Mouse (Mus musculus): Measurements from ENCODE around the gene Fam89a. TPM values are rescaled to one million over a fixed set of nuclear protein-coding genes. Genes with fewer than 3 reads are reported as not detected.

The Fam89a gene
- total RNA-seq, 2 experiments from 2014 or later: 0.40 to 0.74 TPM

GRCm38 (mm10) chr8:124752325-124752862, 762 bp upstream of the Fam89a start:
- DNase-seq: no peak

DNA sequence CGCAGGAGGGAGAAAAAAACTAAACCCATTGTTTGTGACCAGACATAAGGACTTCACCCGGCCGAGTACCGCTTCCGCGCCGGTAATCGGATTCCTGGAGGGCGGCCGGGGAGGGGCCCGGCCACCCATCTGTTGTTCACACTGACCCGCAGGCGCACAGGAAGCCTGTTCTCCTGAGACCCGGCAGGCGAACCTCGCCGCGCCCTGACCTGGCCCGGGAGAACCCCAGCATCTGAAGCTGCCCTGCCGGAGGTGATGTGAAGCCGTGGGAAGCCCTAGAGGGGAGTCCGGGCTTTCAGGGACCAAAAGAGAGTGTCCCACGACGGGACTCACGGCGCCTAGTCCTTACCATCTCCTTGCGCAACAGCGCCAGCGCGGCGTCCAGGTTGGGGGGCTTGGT, 441 bp downstream of the Fam89a start:
- no peak for DNase-seq

DNA sequence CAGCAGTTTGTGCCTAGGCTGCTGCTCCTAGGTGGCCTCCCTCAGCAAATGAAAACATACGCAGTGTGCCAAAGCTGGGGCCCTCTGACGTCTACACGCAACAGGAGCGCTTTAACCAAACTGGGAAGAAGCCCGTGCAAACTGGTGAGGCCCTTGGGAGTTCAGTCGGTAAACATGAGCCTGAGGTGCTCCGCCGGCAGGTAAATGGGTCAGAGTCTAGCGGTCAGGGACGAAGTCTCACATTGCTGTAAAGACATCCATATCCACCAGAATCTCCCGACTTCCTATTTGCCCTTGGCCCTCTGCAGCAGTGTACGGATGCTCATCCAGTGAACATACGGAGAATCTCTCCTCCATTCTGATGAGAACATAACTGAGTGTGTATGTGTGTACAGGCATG, 5.0 kb downstream of the Fam89a start:
- no peak for DNase-seq

- no peak for DNase-seq
These were observed 12.4 kb downstream of the Fam89a start for GRCm38 (mm10) chr8:124739268-124739667.

DNA sequence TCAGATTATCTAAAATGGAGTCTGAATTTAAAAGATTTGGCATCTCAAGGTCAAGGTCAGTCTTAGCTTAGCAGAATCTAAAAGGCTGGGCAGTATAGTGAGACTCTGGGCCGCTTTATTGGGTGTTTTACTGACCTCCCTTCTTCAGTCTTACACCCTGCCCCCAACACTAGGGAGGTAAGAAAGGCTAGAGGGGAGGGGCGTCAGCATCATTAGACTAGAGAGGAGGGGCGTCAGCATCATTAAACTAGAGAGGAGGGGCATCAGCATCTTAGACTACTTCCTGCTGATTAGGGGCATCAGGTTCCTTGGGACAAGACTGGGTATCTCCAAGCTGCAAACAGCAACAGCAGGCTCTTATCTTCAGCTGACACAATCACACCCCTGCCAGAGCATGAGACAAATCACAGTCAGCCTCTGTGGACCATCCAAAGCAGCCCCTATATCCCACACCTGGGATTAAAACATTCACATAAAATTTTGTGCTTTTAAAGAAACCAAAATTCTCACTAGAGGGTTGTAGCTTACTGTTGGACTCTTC, 16.2 kb downstream of the Fam89a start:
- no peak for DNase-seq

DNA sequence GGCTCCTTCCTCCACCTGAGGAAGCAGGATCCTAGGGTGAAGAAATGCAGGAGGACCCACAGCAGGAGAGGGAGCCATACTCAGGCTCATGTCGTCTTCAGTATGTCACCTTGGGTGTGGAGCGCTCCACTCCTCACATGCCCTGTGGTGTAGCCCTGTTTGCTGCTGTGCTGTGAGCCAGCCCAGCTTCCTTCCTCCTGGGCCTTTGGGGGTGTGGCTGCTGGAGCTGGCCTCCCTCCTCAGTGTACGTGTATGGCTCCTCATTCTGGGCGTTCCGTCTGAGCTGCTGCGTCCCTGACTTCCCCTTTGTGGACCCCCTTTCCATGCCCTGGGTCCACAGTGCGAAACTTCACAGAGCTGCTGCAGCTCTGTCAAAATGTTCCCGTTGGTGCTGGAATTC, 18.8 kb downstream of the Fam89a start:
- DNase-seq: no peak

DNA sequence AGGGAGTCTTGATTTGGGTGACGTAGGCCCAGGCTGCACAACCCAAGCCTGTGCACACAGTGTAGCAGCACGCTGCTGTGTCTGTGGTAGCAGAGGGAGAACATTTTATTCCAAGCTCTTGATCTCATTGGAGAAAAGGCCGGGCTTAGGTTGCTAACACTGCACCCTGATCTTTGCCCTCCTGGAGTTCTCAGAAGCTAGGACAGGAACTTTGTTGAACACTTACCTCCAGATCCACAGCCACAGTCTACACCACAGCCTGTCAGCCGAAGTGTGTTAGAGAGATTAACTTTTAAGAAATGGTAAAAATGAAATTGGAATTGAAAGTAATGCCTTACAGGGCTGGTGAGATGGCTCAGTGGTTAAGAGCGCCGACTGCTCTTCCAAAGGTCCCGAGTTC, 27.3 kb downstream of the Fam89a start:
- DNase-seq: no peak

GRCm38 (mm10) chr8:124721862-124722515, 29.6 kb downstream of the Fam89a start, which contains the start of the genes Ttc13 and Arv1:
Ttc13 (minus strand) TSS chr8:124721983.
Arv1 (plus strand) TSS chr8:124722139.
- DNase-seq: peak; percentile 97

DNA sequence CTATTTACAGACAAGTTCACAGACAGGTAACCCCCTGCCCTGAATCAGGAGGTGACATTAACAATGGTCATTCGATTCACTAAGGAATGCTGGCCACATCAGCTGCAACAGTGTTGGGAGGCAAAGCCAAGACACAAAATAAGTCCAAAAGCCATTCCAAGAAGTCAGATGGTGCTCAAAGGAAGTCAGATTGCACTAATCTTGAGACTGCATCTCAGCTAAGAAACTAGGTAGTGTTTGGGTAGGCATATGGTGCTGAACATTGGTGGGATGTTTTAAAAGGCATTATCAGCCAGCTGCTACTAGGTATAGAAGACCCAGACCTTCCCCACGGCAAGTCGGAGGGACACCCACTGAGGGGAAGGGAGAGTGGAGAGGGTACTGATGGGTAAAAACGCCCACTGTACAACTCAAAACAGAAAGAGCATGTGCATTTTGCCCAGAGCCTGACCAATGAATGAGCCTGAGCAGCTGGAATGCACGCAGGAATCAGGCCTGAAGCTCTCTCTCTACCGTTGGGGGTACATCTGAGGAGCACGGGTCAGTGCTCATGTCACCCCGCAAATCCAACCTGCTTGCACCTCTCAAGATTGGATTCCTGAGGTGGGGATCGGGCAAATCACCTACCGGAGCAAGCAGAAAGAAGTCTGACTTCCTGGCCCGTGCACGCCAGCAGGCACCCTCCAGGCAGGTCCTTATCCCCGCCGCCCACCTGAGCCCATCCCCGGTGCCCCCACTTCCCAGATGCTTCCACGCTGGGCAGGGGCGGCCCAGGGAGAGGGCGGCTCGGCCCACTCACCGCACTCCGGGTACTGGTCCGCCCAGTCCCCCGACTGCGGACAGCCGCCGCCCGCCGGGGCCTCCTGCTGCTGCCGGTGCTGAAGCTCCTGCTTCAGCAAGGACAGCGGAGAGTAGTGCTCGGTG, 30.4 kb downstream of the Fam89a start:
- DNase-seq: no peak

DNA sequence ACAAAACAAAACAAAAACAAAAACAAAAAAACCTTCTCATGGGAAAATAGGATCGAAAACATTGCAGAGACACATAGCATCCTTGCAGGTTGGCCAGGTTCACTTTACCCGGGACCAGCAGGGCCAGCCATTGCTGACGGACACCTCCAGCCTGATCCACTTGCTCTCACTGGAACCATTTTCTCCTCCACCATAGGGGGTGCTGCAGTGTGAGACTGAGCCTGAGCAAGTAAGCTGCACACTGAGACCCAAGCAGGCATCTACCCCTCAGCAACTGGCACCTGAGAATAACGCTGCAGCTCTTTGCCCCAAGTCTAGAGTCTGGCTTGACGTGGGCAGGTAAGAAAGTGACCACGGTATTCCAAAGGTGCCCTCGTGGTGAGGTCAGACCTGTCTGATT, 31.5 kb downstream of the Fam89a start:
- DNase-seq: no peak

GRCm38 (mm10) chr8:124715736-124716135, 35.9 kb downstream of the Fam89a start:
- no peak for DNase-seq

- no peak for DNase-seq
These were observed 38.4 kb downstream of the Fam89a start for GRCm38 (mm10) chr8:124713207-124713606.

- no peak for DNase-seq
These were observed 45.8 kb downstream of the Fam89a start for GRCm38 (mm10) chr8:124705823-124706222.

DNA sequence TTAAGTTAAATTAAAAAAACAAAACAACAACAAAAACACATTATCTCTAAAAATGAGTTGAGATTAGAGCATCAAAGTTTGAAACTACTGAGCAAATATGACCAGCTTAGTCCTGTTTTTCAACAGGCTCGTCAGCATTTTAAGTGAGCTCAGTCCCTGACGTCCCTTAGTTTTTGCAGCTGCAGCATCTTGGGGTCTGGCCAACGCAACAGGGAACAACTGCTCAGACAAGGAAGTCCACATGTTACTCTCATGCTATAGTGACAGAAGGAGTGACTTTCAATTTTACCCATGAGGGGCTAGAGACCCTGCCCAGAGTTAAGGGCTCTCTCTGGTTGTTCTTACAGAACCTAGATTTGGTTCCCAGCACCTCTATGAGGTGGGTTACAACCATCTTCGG, 47.3 kb downstream of the Fam89a start:
- DNase-seq: no peak

DNA sequence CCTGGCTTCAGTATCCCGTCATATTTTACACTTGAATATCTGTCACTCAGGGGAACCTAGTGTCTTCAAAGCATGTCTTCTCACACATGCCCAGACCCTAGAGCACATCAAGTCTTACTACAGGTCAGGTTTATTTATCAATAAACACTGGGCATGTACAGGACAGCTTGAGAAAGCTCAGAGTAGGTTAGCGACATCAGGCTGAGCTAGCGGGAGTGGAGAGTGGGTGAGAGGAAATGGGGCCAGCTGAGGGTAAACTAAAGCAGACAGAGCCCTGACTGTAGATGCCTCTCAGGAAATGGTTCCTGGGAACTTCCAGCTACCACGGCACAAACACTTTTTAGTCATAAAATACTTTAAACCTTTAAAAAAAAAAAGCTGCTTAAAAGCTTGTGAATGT, 48.1 kb downstream of the Fam89a start:
- DNase-seq: no peak

DNA sequence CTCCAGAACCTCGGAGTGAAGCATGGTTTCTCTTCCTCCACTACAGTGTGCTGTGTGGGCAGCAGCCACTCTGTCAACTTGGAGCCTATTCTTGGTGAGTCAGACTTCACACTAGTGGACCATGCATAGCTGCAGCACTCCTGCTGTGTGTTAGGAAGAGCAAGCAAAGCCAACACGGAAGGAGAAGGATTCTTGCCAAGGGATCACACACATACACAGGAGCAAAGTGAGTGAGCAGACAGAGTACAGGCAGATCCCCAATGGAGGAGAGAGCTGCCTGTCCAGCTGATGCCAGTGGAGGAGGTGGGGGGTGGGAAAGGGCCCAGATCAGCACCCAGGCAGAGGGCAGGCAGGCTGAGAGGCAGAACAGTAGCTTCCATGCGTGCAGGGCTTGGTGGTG, 49.4 kb downstream of the Fam89a start:
- no peak for DNase-seq

DNA sequence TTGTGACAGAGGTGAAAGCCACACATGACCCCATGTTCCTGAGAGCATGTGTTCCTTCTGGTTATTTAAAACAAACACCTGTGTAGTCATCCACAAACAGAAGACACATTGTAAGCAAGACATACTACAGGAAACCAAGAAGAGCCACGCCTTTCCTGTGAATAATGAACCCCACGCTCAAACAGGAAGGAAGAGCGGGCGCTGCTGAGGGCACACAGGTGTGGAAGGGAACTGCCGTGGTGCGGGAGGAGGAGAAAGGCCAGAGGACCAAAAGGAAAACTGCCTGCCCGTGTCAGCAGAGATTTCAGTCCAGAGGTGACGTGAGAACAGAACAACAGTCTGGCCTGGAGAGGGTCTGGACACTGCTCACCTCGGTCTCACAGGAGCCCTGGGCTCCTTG, 50.6 kb downstream of the Fam89a start:
- DNase-seq: no peak

DNA sequence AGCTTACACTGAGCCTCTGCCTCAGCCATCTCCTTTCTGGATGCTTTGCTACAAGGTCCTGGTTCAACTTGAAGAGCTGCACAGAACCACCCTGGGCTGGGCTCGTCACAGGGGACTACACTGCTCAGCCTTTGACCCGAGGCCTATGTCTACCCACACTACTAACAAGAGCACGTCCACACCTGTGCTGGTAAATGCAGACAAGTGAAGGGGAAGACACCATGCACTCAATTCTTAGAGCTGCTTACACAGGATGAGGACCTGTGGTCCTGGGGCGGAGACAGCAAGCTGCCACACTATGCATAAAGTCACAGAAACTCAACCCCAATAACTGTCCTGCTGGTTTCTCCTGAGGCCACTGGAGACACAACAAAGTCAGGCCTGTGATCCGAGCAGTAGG, 51.4 kb downstream of the Fam89a start:
- no peak for DNase-seq

GRCm38 (mm10) chr8:124695424-124696100, 56.1 kb downstream of the Fam89a start:
- DNase-seq: no peak

GRCm38 (mm10) chr8:124691706-124692105, 59.9 kb downstream of the Fam89a start:
- no peak for DNase-seq
